Mouse (Mus musculus): ENCODE results near the gene Tgfa.

DNA sequence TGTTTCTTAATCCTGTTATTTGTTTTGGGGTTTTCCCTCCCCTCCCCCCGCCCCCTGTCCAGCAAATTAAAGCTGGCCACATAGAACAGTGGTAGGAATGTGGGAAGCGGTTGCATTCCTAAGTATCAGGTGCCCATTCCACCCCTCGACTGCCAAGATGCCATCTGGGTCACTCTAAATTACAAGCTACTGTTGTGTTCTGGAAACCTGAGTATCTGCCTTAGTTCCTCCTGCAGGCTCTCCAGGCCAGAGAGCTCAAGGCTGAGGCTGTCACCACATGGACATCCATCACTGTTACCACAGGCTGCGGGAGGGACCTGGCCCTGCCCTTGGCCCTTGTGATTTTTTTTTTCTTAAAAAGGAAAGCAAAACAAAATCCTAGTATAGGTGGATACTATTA, 25.9 kb upstream of the Tgfa start:
- TF ChIP-seq MAFK (IDR thresholded peaks at IDR 0.05; ENCODE audit: borderline replicate concordance, low read depth, low read length) (no peak), CTCF (IDR thresholded peaks at IDR 0.05 in 2 of 3, conservative IDR thresholded peaks at IDR 0.05 in 1 of 3; ENCODE audit: control insufficient read depth in 1 of 3, insufficient read depth in 1 of 3, low read depth in 2 of 3, low read length in 3 of 3, poor library complexity in 1 of 3, severe bottlenecking in 1 of 3) (no peak), EP300 (IDR thresholded peaks at IDR 0.05; ENCODE audit: low read depth in 1 of 2, low read length in 2 of 2) (no peak), POLR2A (IDR thresholded peaks at IDR 0.05; ENCODE audit: control insufficient read depth in 1 of 2, insufficient read depth in 1 of 2, low read depth in 1 of 2, low read length in 2 of 2, poor library complexity in 1 of 2) (no peak), ZNF384 (IDR thresholded peaks at IDR 0.05; ENCODE audit: low read depth, low read length) (no peak), SIN3A (IDR thresholded peaks at IDR 0.05; ENCODE audit: low read length) (no peak), CHD2 (IDR thresholded peaks at IDR 0.05; ENCODE audit: low read length) (no peak), USF2 (IDR thresholded peaks at IDR 0.05; ENCODE audit: borderline replicate concordance in 1 of 2, insufficient read depth in 1 of 2, low read depth in 1 of 2, low read length in 2 of 2) (no peak), POLR2AphosphoS5 (IDR thresholded peaks at IDR 0.05; ENCODE audit: borderline replicate concordance, low read depth, low read length) (no peak), NELFE (IDR thresholded peaks at IDR 0.05; ENCODE audit: low read depth, low read length) (no peak), BHLHE40 (IDR thresholded peaks at IDR 0.05; ENCODE audit: borderline replicate concordance, low read depth, low read length) (no peak)

All from MEL (cell line).